Mouse (Mus musculus) MEL (cell line): Measurements from ENCODE around the gene Tdrkh. TPM values are rescaled to one million over a fixed set of nuclear protein-coding genes. Genes with fewer than 3 reads are reported as not detected.

Source experiments
- DNase-seq: peaks from one replicate; pipeline ENCODE4 v3.0.0; 2011; ENCODE audit warnings: low read depth, low spot score
- H3K27ac ChIP-seq: 2 replicates; pipeline ENCODE4 v1.5.1; 2012; ENCODE audit warnings: low read depth, mild to moderate bottlenecking, control low read depth, low read length, moderate library complexity; ENCODE audit not compliant: control insufficient read depth
- H3K27me3 ChIP-seq, 2 experiments: fragments of 150-350 bp in 1 of 2; sonication (generic) in 1 of 2; 2 replicates each; pipeline ENCODE4 v1.6.1; 2012; ENCODE audit warnings: low read length in 2 of 2, mild to moderate bottlenecking in 2 of 2, improper control_type of control experiment in 1 of 2, moderate library complexity in 1 of 2; ENCODE audit not compliant: insufficient read depth in 2 of 2, control insufficient read depth in 1 of 2
- H3K36me3 ChIP-seq, 2 experiments: 2 replicates each; pipeline ENCODE4 v1.6.1; 2012 to 2014; ENCODE audit warnings: low read length in 2 of 2, improper control_type of control experiment in 1 of 2, inconsistent platforms in 1 of 2, mild to moderate bottlenecking in 1 of 2; ENCODE audit not compliant: insufficient read depth in 2 of 2, control insufficient read depth in 1 of 2
- H3K4me1 ChIP-seq, 2 experiments: fragments of 150-350 bp in 1 of 2; sonication (generic) in 1 of 2; 2 replicates each; pipeline ENCODE4 v1.6.1; 2012; ENCODE audit warnings: low read length in 2 of 2, improper control_type of control experiment in 1 of 2, mild to moderate bottlenecking in 1 of 2; ENCODE audit not compliant: insufficient read depth in 2 of 2, control insufficient read depth in 1 of 2
- H3K4me3 ChIP-seq, 2 experiments: fragments of 150-350 bp in 1 of 2; sonication (generic) in 1 of 2; 2 replicates each; pipeline ENCODE4 v1.5.1; 2012; ENCODE audit warnings: low read depth in 2 of 2, low read length in 2 of 2, mild to moderate bottlenecking in 2 of 2, moderate library complexity in 2 of 2, control low read depth in 1 of 2, improper control_type of control experiment in 1 of 2; ENCODE audit not compliant: control insufficient read depth in 1 of 2, insufficient read depth in 1 of 2
- H3K79me2 ChIP-seq: 2 replicates; pipeline ENCODE4 v1.6.1; 2012; ENCODE audit warnings: mild to moderate bottlenecking, low read length, moderate library complexity; ENCODE audit not compliant: control insufficient read depth, poor library complexity, insufficient read depth
- H3K9ac ChIP-seq: 2 replicates; pipeline ENCODE4 v1.6.1; 2012; ENCODE audit warnings: low read depth, mild to moderate bottlenecking, control low read depth, low read length, moderate library complexity; ENCODE audit not compliant: control insufficient read depth, poor library complexity, severe bottlenecking
- H3K9me3 ChIP-seq: fragments of 150-350 bp; sonication (generic); replicated peaks from 2 replicates; pipeline ENCODE4 v1.6.1; 2012; ENCODE audit warnings: mild to moderate bottlenecking, low read length, improper control_type of control experiment, moderate library complexity; ENCODE audit not compliant: insufficient read depth
- CHD2 ChIP-seq: IDR thresholded peaks from 2 replicates; pipeline ENCODE4 v1.6.1; 2011; ENCODE audit warnings: low read length, improper control_type of control experiment
- CTCF ChIP-seq, 3 experiments: IDR thresholded peaks in 2 of 3; conservative IDR thresholded peaks in 1 of 3; 2 replicates each; pipeline ENCODE4 v1.5.1; 2011 to 2012; ENCODE audit warnings: low read length in 3 of 3, low read depth in 2 of 3, mild to moderate bottlenecking in 2 of 3, improper control_type of control experiment in 1 of 3, inconsistent platforms in 1 of 3, mixed read lengths in 1 of 3, moderate library complexity in 1 of 3; ENCODE audit not compliant: control insufficient read depth in 1 of 3, insufficient read depth in 1 of 3, poor library complexity in 1 of 3, severe bottlenecking in 1 of 3
- ELF1 ChIP-seq: IDR thresholded peaks from 2 replicates; pipeline ENCODE4 v1.6.1; 2014; ENCODE audit warnings: low read depth, mild to moderate bottlenecking, inconsistent platforms, low read length, improper control_type of control experiment, moderate library complexity
- JUND ChIP-seq: IDR thresholded peaks from 2 replicates; pipeline ENCODE4 v1.6.1; 2011; ENCODE audit warnings: low read depth, mild to moderate bottlenecking, improper control_type of control experiment, low read length
- KAT2A ChIP-seq: conservative IDR thresholded peaks from 2 replicates; pipeline ENCODE4 v1.6.1; 2012; ENCODE audit warnings: low read depth, low read length, improper control_type of control experiment, inconsistent platforms
- MAX ChIP-seq: IDR thresholded peaks from 2 replicates; pipeline ENCODE4 v1.6.1; 2011; ENCODE audit warnings: low read length, improper control_type of control experiment
- MXI1 ChIP-seq: IDR thresholded peaks from 2 replicates; pipeline ENCODE4 v1.6.1; 2011; ENCODE audit warnings: mild to moderate bottlenecking, low read depth, low read length, improper control_type of control experiment
- MYC ChIP-seq: IDR thresholded peaks from 2 replicates; pipeline ENCODE4 v1.6.1; 2011; ENCODE audit warnings: low read depth, mild to moderate bottlenecking, low read length, improper control_type of control experiment, moderate library complexity
- NELFE ChIP-seq: IDR thresholded peaks from 2 replicates; pipeline ENCODE4 v1.6.1; 2011; ENCODE audit warnings: low read depth, low read length, improper control_type of control experiment
- POLR2AphosphoS5 ChIP-seq: IDR thresholded peaks from 2 replicates; pipeline ENCODE4 v1.6.1; 2012; ENCODE audit warnings: low read depth, borderline replicate concordance, mild to moderate bottlenecking, inconsistent platforms, low read length, moderate library complexity, mixed read lengths
- SIN3A ChIP-seq: IDR thresholded peaks from 2 replicates; pipeline ENCODE4 v1.6.1; 2012; ENCODE audit warnings: low read length, improper control_type of control experiment, inconsistent platforms
- ZC3H11A ChIP-seq: IDR thresholded peaks from 2 replicates; pipeline ENCODE4 v1.6.1; 2012; ENCODE audit warnings: low read depth, mild to moderate bottlenecking, inconsistent platforms, low read length, improper control_type of control experiment
- ZNF384 ChIP-seq: IDR thresholded peaks from 2 replicates; pipeline ENCODE4 v1.6.1; 2012; ENCODE audit warnings: low read depth, mild to moderate bottlenecking, inconsistent platforms, low read length, improper control_type of control experiment
- polyA plus RNA-seq, 2 experiments: library from polyadenylated mRNA; stranded (reverse) in 1 of 2; unstranded in 1 of 2; fragments of >175 nt in 1 of 2; fragments of >200 nt in 1 of 2; gene quantifications; 2 replicates each; pipeline versions ENCODE4 v1.2.1 to v1.2.4; 2012; ENCODE audit warnings: low replicate concordance in 2 of 2, low read depth in 1 of 2; ENCODE audit not compliant: insufficient read length in 2 of 2, insufficient read depth in 1 of 2, missing spikeins in 1 of 2
- total RNA-seq: library from RNA; depleted of rRNA; stranded (reverse); fragments of 300-350 nt; gene quantifications from 2 replicates; pipeline ENCODE4 v1.2.3, GENCODE M21; 2012

Gene Tdrkh
- total and polyA plus RNA-seq, 3 experiments: not detected

DNA sequence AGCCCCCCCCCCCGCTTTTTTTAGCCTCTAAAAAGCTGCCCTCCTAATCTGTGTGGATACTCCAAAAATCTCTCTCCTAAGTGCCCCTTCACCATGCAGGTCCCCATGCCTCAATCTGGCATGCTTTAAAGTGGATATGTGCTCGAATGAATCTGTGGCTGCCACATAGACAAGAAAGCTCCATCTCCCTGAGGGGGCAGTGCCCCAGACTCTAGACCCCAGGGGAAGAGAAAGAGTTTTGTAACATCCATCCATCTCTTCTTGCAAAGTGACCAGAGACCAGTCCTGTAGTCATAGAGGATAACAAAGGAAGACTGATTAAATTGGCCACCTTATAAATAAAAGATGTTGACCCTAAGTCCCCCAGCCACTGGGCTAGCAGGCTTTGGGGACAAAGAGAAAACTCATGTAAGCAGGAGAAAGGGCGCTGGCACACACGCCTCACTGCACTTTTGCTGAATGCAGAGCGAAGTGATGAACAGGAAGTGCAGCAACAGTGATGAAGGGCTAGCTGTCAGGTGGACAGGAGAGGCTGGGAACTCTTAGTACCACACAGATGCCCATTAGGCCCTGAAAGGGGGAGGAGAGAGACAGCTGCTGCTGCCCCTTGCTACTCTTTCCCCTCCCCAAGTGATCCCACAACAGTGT is 13.3 kb upstream of the Tdrkh start:
- TF ChIP-seq CHD2 (no peak), ZNF384 (no peak), ZC3H11A (no peak), ELF1 (no peak), POLR2AphosphoS5 (no peak), SIN3A (no peak), KAT2A (no peak), NELFE (no peak)
- Histone ChIP-seq H3K79me2 (no peaks in the 10 kb centered on the region), H3K36me3 (no peaks in the 10 kb centered on the region), H3K9me3 (no peaks in the 10 kb centered on the region), H3K27me3 (peaks cover 13 to 16% of the 10 kb centered on the region in 2 experiments), H3K27ac (no peak overlapping the region), H3K4me1 (no peaks in the 10 kb centered on the region), H3K4me3 (no peak overlapping the region), H3K9ac (no peak overlapping the region)
- no peak for DNase-seq

GRCm38 (mm10) chr3:94402451-94402850 is 10.6 kb upstream of the Tdrkh start:
- Histone ChIP-seq H3K79me2 (no peaks in the 10 kb centered on the region), H3K27me3 (peaks cover 8 to 12% of the 10 kb centered on the region in 2 experiments), H3K4me1 (no peaks in the 10 kb centered on the region), H3K4me3 (no peak overlapping the region), H3K36me3 (no peaks in the 10 kb centered on the region), H3K9me3 (no peaks in the 10 kb centered on the region), H3K27ac (no peak overlapping the region)
- TF ChIP-seq KAT2A (no peak), NELFE (no peak), POLR2AphosphoS5 (no peak), MYC (no peak), MAX (no peak), JUND (no peak), CTCF (IDR thresholded peaks at IDR 0.05 in 2 of 3, conservative IDR thresholded peaks at IDR 0.05 in 1 of 3; ENCODE audit: control insufficient read depth in 1 of 3, insufficient read depth in 1 of 3, low read depth in 2 of 3, low read length in 3 of 3, poor library complexity in 1 of 3, severe bottlenecking in 1 of 3) (no peak), ZNF384 (no peak), CHD2 (no peak)
- TF ChIP-seq, all 39 proteins: peak for 0
- DNase-seq: no peak
- H3K9ac ChIP-seq: no peak overlapping the region

DNA sequence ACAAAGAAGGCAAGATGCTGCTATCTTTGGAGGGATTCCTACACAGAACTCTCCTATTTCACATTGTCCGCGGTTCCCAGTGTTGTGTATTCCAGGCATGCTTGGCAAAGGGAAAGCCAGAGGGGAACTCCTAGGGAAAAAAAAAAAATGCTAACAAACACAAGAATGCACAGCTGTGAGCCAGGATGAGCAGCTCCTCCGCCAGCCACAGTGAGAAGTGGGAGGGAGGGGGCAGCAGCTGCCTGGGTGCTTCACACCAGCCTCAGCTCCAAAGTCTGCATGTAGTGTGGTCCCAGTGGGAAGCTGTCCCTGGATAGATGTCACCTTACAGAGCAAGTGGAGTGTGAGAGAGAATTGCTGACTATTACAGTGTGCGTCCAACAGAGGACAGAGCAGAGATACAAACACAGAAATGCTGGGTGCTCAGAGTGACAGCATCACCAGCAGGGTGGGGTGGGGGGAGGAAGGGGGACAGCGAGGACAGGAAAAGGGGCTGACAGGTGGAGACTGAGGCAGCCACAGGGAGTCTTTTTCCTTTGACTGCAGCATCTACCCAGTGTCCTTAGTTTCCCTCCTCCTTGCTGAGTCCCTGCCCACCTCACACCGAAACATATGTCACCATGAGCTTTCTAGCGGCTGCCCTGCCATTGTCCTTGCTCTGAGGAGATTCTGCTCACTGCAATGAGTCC is 8.6 kb upstream of the Tdrkh start:
- TF ChIP-seq MXI1: no peak
- H3K36me3 ChIP-seq: no peaks in the 10 kb centered on the region
- peaks cover 9 to 10% of the 10 kb centered on the region in 2 experiments for H3K27me3 ChIP-seq
- no peak overlapping the region for H3K4me3 ChIP-seq
- DNase-seq: no peak
- H3K4me1 ChIP-seq: no peaks in the 10 kb centered on the region
- H3K79me2 ChIP-seq: no peaks in the 10 kb centered on the region
- H3K27ac ChIP-seq: no peak overlapping the region
- no peaks in the 10 kb centered on the region for H3K9me3 ChIP-seq
- H3K9ac ChIP-seq: no peak overlapping the region
